Mouse (Mus musculus): ENCODE results near the gene Ehd4. TPM values are rescaled to one million over a fixed set of nuclear protein-coding genes. Genes with fewer than 3 reads are reported as not detected.

The Ehd4 gene
- polyA plus RNA-seq, 1 experiment from 2014 or later = 11.9 TPM

DNA sequence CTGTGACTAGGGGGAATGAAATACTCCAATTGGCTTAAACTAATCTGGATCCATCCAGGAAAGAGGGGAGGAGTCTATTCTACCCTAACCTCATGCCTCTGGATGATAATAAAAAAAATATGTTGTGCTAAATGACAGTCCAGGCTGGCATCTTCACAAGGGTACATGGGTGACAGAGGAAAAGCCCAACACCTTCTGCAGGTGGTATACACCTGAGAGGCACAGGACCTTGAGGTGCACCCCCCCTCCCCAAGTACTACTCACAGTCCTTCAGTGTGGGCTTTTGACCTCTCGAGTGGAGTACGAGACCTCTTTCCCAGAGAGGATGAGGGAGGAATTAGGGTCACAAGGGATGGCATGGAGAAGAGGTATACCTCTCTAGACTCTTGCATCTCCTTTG is 66.5 kb downstream of the Ehd4 start:
- no peaks in the 10 kb centered on the region for H3K27me3 ChIP-seq (ENCODE audit: control insufficient read depth, insufficient read depth, low read length)
- H3K9me3 ChIP-seq (ENCODE audit: control insufficient read depth, low read length) = no peaks in the 10 kb centered on the region
- no peaks in the 10 kb centered on the region for H3K36me3 ChIP-seq (ENCODE audit: control insufficient read depth, insufficient read depth, low read length)
- WGBS = 92% methylated on average over 2 of the region's 2 CpGs
- no peak for ATAC-seq (ENCODE audit: low FRiP score, low TSS enrichment)
- no peak overlapping the region for H3K27ac ChIP-seq (replicated peaks; ENCODE audit: low read depth, low read length)
- no peak overlapping the region for H3K9ac ChIP-seq (replicated peaks; ENCODE audit: low read length)
- H3K4me3 ChIP-seq (replicated peaks; ENCODE audit: low read depth, low read length) = no peak overlapping the region
- H3K4me1 ChIP-seq (ENCODE audit: control insufficient read depth, insufficient read depth, low read length) = no peaks in the 10 kb centered on the region
- H3K4me2 ChIP-seq (ENCODE audit: low read length) = no peak overlapping the region
- no peak for DNase-seq

DNA sequence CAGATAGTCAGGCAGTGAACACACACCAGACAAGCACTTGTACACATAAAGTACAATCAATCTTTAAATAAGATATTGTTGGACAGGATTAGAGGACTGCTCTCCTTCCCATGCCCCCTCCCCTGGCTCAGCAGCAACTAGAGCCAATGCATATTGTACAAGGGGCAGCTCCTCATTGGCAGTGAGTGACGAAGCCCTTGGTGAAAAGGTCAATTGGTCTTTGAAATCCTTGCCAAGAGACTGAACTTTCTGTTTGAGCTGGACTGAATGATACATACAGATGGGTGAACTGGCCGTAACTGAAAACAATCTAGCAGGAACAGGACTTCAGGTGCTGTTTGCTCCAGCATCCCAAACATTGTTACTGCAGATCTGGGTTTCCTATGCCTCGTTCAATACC is 67.0 kb downstream of the Ehd4 start:
- no peaks in the 10 kb centered on the region for H3K36me3 ChIP-seq (ENCODE audit: control insufficient read depth, insufficient read depth, low read length)
- ATAC-seq (ENCODE audit: low FRiP score, low TSS enrichment) (no peak), DNase-seq (no peak)
- no peak overlapping the region for H3K4me2 ChIP-seq (ENCODE audit: low read length)
- H3K4me3 ChIP-seq (replicated peaks; ENCODE audit: low read depth, low read length) = no peak overlapping the region
- no peaks in the 10 kb centered on the region for H3K4me1 ChIP-seq (ENCODE audit: control insufficient read depth, insufficient read depth, low read length)
- H3K27me3 ChIP-seq (ENCODE audit: control insufficient read depth, insufficient read depth, low read length) = no peaks in the 10 kb centered on the region
- no peak overlapping the region for H3K9ac ChIP-seq (replicated peaks; ENCODE audit: low read length)
- WGBS = 92% methylated on average over 3 of the region's 3 CpGs
- H3K9me3 ChIP-seq (ENCODE audit: control insufficient read depth, low read length) = no peaks in the 10 kb centered on the region
- H3K27ac ChIP-seq (replicated peaks; ENCODE audit: low read depth, low read length) = no peak overlapping the region

- no peak for ATAC-seq (ENCODE audit: low FRiP score, low TSS enrichment)
- H3K9me3 ChIP-seq (ENCODE audit: control insufficient read depth, low read length) = no peaks in the 10 kb centered on the region
- WGBS = 94% methylated on average over 3 of the region's 3 CpGs
Measured at GRCm38 (mm10) chr2:120086038-120086437, 68.4 kb downstream of the Ehd4 start.

GRCm38 (mm10) chr2:120084593-120085361 is 69.6 kb downstream of the Ehd4 start:
- Histone ChIP-seq H3K4me2 (ENCODE audit: low read length) (no peak overlapping the region), H3K36me3 (ENCODE audit: control insufficient read depth, insufficient read depth, low read length) (no peaks in the 10 kb centered on the region), H3K4me1 (ENCODE audit: control insufficient read depth, insufficient read depth, low read length) (no peaks in the 10 kb centered on the region), H3K27ac (replicated peaks; ENCODE audit: low read depth, low read length) (no peak overlapping the region), H3K9ac (replicated peaks; ENCODE audit: low read length) (no peak overlapping the region), H3K4me3 (replicated peaks; ENCODE audit: low read depth, low read length) (no peak overlapping the region), H3K27me3 (ENCODE audit: control insufficient read depth, insufficient read depth, low read length) (no peaks in the 10 kb centered on the region), H3K9me3 (ENCODE audit: control insufficient read depth, low read length) (no peaks in the 10 kb centered on the region)
- DNase-seq (peak; percentile 24), ATAC-seq (ENCODE audit: low FRiP score, low TSS enrichment) (no peak)
- 80% methylated on average over 14 of the region's 14 CpGs for WGBS

More at GRCm38 (mm10) chr2:120086038-120086437, 68.4 kb downstream of the Ehd4 start:
- Histone ChIP-seq H3K4me2 (ENCODE audit: low read length) (no peak overlapping the region), H3K4me1 (ENCODE audit: control insufficient read depth, insufficient read depth, low read length) (no peaks in the 10 kb centered on the region), H3K27ac (replicated peaks; ENCODE audit: low read depth, low read length) (no peak overlapping the region), H3K9ac (replicated peaks; ENCODE audit: low read length) (no peak overlapping the region), H3K4me3 (replicated peaks; ENCODE audit: low read depth, low read length) (no peak overlapping the region), H3K27me3 (ENCODE audit: control insufficient read depth, insufficient read depth, low read length) (no peaks in the 10 kb centered on the region), H3K36me3 (ENCODE audit: control insufficient read depth, insufficient read depth, low read length) (no peaks in the 10 kb centered on the region)
- DNase-seq = no peak

GRCm38 (mm10) chr2:120082416-120082815 is 72.0 kb downstream of the Ehd4 start:
- no peaks in the 10 kb centered on the region for H3K9me3 ChIP-seq (ENCODE audit: control insufficient read depth, low read length)
- H3K4me1 ChIP-seq (ENCODE audit: control insufficient read depth, insufficient read depth, low read length) = no peaks in the 10 kb centered on the region
- no peak overlapping the region for H3K27ac ChIP-seq (replicated peaks; ENCODE audit: low read depth, low read length)
- no peak overlapping the region for H3K4me3 ChIP-seq (replicated peaks; ENCODE audit: low read depth, low read length)
- 74% methylated on average over 2 of the region's 2 CpGs for WGBS
- no peak overlapping the region for H3K9ac ChIP-seq (replicated peaks; ENCODE audit: low read length)
- DNase-seq = no peak
- no peak overlapping the region for H3K4me2 ChIP-seq (ENCODE audit: low read length)
- no peak for ATAC-seq (ENCODE audit: low FRiP score, low TSS enrichment)
- no peaks in the 10 kb centered on the region for H3K36me3 ChIP-seq (ENCODE audit: control insufficient read depth, insufficient read depth, low read length)
- 0 out of 2 replicates have a peak, but pooled peaks cover under 1% of the 10 kb centered on the region for H3K27me3 ChIP-seq (ENCODE audit: control insufficient read depth, insufficient read depth, low read length)

- ATAC-seq (ENCODE audit: low FRiP score, low TSS enrichment) = peak; percentile 24; the same call in 1 of the 2 replicates
- Histone ChIP-seq H3K9ac (replicated peaks; ENCODE audit: low read length) (peak overlapping the region; percentile 9; the same call in 1 of the 2 replicates), H3K9me3 (ENCODE audit: control insufficient read depth, low read length) (no peaks in the 10 kb centered on the region), H3K27me3 (ENCODE audit: control insufficient read depth, insufficient read depth, low read length) (peaks cover 17% of the 10 kb centered on the region), H3K27ac (replicated peaks; ENCODE audit: low read depth, low read length) (no peak overlapping the region), H3K36me3 (ENCODE audit: control insufficient read depth, insufficient read depth, low read length) (no peaks in the 10 kb centered on the region), H3K4me2 (ENCODE audit: low read length) (peak overlapping the region; percentile 63), H3K4me3 (replicated peaks; ENCODE audit: low read depth, low read length) (peak overlapping the region; percentile 36), H3K4me1 (ENCODE audit: control insufficient read depth, insufficient read depth, low read length) (no peaks in the 10 kb centered on the region)
- WGBS = under 1% methylated on average over 36 of the region's 36 CpGs
- peak; percentile 75 for DNase-seq
Measured at GRCm38 (mm10) chr2:120076076-120076705, 78.2 kb downstream of the Ehd4 start.

DNA sequence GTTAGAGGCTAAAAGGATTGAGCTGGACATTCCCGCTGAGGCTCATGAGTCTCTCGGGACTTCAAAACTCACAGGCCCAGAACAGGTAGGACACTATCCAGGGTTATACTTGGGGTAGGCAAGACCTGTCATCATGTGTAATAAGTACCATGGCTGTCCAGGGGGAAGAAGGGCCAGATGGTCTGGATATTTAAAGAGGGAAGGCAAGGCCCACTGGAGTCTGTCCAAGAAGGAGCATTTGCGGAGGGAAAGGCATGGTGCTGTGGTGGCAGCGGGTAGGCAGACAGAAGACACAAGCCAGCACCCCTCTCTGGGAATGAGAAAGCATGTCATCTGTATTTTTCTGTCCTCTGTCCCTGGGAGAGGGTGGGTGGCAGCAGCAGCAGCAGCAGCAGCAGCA is 80.3 kb downstream of the Ehd4 start:
- whole genome bisulfite sequencing = 93% methylated on average over 4 of the region's 4 CpGs

DNA sequence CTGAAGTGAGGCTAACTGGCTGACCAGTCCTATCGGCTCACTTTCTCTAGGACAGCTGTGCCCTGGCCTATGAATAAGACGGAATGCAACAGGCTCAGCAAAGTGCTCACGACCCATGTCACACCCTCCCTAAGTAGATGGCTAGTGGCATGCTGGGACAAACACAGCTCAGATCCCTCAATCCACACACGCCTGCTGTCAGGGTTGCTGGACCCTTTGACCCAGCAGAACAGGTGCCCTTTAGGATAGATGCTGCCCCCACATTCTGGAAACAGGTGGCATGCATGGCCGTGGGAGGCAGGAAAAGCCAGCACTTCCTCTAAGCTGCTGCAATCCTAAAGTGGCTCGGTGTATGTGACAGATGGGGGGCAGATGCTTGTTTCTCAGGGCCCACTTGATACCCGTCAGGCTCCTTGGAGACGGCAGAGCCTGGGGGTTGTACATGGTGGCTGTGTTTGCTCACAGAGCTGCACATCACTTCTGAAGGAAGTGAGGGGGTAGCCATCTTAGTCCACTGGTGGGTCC is 84.9 kb downstream of the Ehd4 start:
- Histone ChIP-seq H3K27ac (replicated peaks; ENCODE audit: low read depth, low read length) (no peak overlapping the region), H3K4me2 (ENCODE audit: low read length) (no peak overlapping the region), H3K9me3 (ENCODE audit: control insufficient read depth, low read length) (no peaks in the 10 kb centered on the region), H3K36me3 (ENCODE audit: control insufficient read depth, insufficient read depth, low read length) (no peaks in the 10 kb centered on the region), H3K4me3 (replicated peaks; ENCODE audit: low read depth, low read length) (no peak overlapping the region), H3K27me3 (ENCODE audit: control insufficient read depth, insufficient read depth, low read length) (no peaks in the 10 kb centered on the region), H3K4me1 (ENCODE audit: control insufficient read depth, insufficient read depth, low read length) (0 out of 2 replicates have a peak, but pooled peaks cover 2% of the 10 kb centered on the region), H3K9ac (replicated peaks; ENCODE audit: low read length) (no peak overlapping the region)
- no peak for DNase-seq
- no peak for ATAC-seq (ENCODE audit: low FRiP score, low TSS enrichment)
- WGBS = 75% methylated on average over 8 of the region's 8 CpGs

More for the DNA sequence above, 80.3 kb downstream of the Ehd4 start:
- Histone ChIP-seq H3K27ac (replicated peaks; ENCODE audit: low read depth, low read length) (no peak overlapping the region), H3K9me3 (ENCODE audit: control insufficient read depth, low read length) (no peaks in the 10 kb centered on the region), H3K4me1 (ENCODE audit: control insufficient read depth, insufficient read depth, low read length) (no peaks in the 10 kb centered on the region), H3K4me2 (ENCODE audit: low read length) (no peak overlapping the region), H3K9ac (replicated peaks; ENCODE audit: low read length) (no peak overlapping the region), H3K36me3 (ENCODE audit: control insufficient read depth, insufficient read depth, low read length) (no peaks in the 10 kb centered on the region), H3K27me3 (ENCODE audit: control insufficient read depth, insufficient read depth, low read length) (peaks cover 17% of the 10 kb centered on the region), H3K4me3 (replicated peaks; ENCODE audit: low read depth, low read length) (no peak overlapping the region)
- DNase-seq (no peak), ATAC-seq (ENCODE audit: low FRiP score, low TSS enrichment) (no peak)

All from midbrain, embryonic 14.5 days (tissue).